Mouse (Mus musculus) cerebellum, adult 11-12 months (tissue): ENCODE results near the gene Dennd4c.

ENCODE experiments used
- DNase-seq: peaks from one replicate; pipeline ENCODE4 v3.0.0; 2022

The Dennd4c gene

GRCm38 (mm10) chr4:86885790-86886159 is 137.4 kb downstream of the Dennd4c start:
- no peak for DNase-seq

GRCm38 (mm10) chr4:86886160-86886878 is 138.0 kb downstream of the Dennd4c start:
- DNase-seq, result no peak

GRCm38 (mm10) chr4:86887879-86888278 is 139.5 kb downstream of the Dennd4c start:
- no peak for DNase-seq

DNA sequence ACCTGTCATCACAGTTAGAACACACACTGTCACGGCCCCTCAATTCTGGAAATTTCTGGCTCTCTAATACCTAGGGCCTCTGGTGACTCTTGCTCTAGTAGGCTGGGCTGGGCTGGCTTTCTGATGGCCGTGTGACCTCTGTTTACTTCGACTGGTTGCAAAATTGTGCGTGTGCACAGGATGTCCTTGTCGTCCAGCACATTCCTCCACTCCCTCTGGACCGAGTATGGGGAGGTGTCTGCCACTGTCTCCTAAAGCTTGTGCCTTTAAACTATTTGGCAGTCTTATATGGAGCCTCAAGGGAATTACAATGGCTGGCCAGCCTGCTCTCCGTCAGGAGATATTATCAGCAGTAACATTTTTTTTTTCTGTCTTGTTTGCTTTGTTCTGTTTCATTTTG is 149.1 kb downstream of the Dennd4c start:
- no peak for DNase-seq

- DNase-seq, result no peak
Measured at GRCm38 (mm10) chr4:86898791-86899474, 150.6 kb downstream of the Dennd4c start.
